Mouse (Mus musculus) cerebellum, adult 2 months (tissue): ENCODE data around the gene Nkapl. TPM values are rescaled to one million over a fixed set of nuclear protein-coding genes. Genes with fewer than 3 reads are reported as not detected.
A peak's percentile ranks its signal among the peaks of the same experiment; 100 is the strongest.
"Not testable (repeated sequence)": the region's sequence is repeated elsewhere in the genome, so short reads cannot be mapped to it uniquely, and the experiment has no call there.

Source experiments
- DNase-seq, 2 experiments: peaks; one replicate each; pipeline ENCODE4 v3.0.0; 2021
- H3K27ac ChIP-seq: fragments of 200-500 bp; 2 replicates; pipeline ENCODE4 v1.5.1; 2012; ENCODE audit warnings: low read length, control low read depth, inconsistent platforms; ENCODE audit not compliant: insufficient read depth
- H3K27me3 ChIP-seq: fragments of 200-500 bp; 2 replicates; pipeline ENCODE4 v1.6.1; 2012; ENCODE audit warnings: inconsistent platforms, mild to moderate bottlenecking, low read length, moderate library complexity; ENCODE audit not compliant: control insufficient read depth, insufficient read depth
- H3K4me1 ChIP-seq: fragments of 200-500 bp; 2 replicates; pipeline ENCODE4 v1.6.1; 2011; ENCODE audit warnings: low read length; ENCODE audit not compliant: control insufficient read depth, insufficient read depth
- H3K4me3 ChIP-seq: fragments of 200-500 bp; replicated peaks from 2 replicates; pipeline ENCODE3; 2011; ENCODE audit warnings: mild to moderate bottlenecking, low read depth, low read length, control low read depth; ENCODE audit not compliant: insufficient read depth
- CTCF ChIP-seq: fragments of 200-500 bp; IDR thresholded peaks from 2 replicates; pipeline ENCODE4 v1.5.1; 2011; ENCODE audit warnings: low read depth, mild to moderate bottlenecking, control low read depth, low read length, moderate library complexity, borderline replicate concordance; ENCODE audit not compliant: insufficient read depth
- POLR2A ChIP-seq: fragments of 200-500 bp; IDR thresholded peaks from 2 replicates; pipeline ENCODE4 v1.6.1; 2011; ENCODE audit warnings: low read length, control low read depth, borderline replicate concordance; ENCODE audit not compliant: insufficient read depth
- WGBS: fragments of 180-500 bp; shearing (Covaris S2); methylation state at CpG from one replicate; pipeline ENCODE4 v1.1.7; 2018; 5-methylcytosine and 5-hydroxymethylcytosine counted together
- polyA plus RNA-seq: library from polyadenylated mRNA; depleted of rRNA; stranded (reverse); fragments of >200 nt; gene quantifications from 2 replicates; pipeline ENCODE4 v1.2.3, GENCODE M21; 2012; rRNA removed

The Nkapl gene
- polyA plus RNA-seq: 0.44 and 0.54 TPM in 2 replicates

- H3K27me3 ChIP-seq: no peaks in the 10 kb centered on the region; the same call in 1 of the 2 replicates
- H3K4me3 ChIP-seq: peak within 1 kb of the TSS; percentile 93
- peak; percentile 87 to 90 for DNase-seq
- under 1% methylated on average over 54 of the region's 54 CpGs for WGBS
- H3K27ac ChIP-seq: peak within 1 kb of the TSS; percentile 54; the same call in 1 of the 2 replicates
- no peaks in the 10 kb centered on the region for H3K4me1 ChIP-seq
- TF ChIP-seq POLR2A (peak; percentile 91; the same call in 1 of the 2 replicates), CTCF (no peak)
These were observed at the start of gene Nkapl for GRCm38 (mm10) chr13:21468061-21469019. Gene Nkapl, minus strand, starts transcription at chr13:21468509.

DNA sequence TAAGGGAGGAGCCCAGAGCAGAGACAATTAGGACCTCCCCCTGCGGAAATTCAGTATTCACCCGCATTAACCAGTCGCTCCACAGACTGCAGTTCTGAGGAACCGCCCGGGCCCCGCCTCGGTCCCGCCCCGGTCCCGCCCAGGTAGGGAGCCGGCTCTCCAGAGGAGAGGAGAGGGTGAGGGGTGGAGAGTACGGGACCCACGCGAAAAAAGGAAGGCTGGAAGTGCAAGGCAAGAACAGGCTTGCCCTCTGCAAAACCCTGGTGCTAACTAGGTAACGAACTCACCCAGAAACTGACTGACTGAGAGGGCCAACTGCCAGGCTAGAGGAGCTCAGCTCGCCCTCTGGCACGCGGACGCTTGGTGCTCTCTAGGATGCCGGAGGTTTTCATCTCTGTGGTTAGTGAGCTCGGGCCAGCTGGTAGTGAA, 37.9 kb upstream of the Nkapl start:
- peak; percentile 86 to 87 for DNase-seq
- TF ChIP-seq POLR2A (peak; percentile 78; the same call in 1 of the 2 replicates), CTCF (no peak)
- H3K4me1 ChIP-seq: no peaks in the 10 kb centered on the region
- under 1% methylated on average over 21 of the region's 21 CpGs for WGBS
- peak overlapping the region; percentile 81 for H3K27ac ChIP-seq
- H3K27me3 ChIP-seq: no peaks in the 10 kb centered on the region
- peak overlapping the region; percentile 95 for H3K4me3 ChIP-seq

DNA sequence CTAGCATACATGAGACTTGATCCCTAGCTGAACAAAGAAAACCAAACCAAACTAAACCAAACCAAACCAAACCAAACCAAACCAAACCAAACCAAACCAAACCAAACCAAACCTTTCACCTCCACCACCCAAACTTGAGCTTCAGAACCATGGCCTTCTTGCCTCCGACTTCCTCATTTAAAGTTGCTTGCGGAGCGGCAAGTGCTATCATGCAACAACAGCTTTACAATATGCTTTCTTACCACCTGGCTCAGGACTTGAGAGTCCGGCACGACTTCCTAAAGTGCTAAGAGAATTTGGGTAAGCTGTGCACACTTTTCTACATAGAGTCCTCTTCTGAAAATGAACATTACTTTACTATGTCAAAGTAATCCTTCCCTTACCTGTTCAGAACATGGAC, 34.0 kb upstream of the Nkapl start:
- H3K27me3 ChIP-seq: no peaks in the 10 kb centered on the region
- WGBS: 88% methylated on average over 5 of the region's 5 CpGs
- H3K27ac ChIP-seq: no peak overlapping the region
- DNase-seq: no peak
- TF ChIP-seq CTCF (no peak), POLR2A (no peak)
- no peaks in the 10 kb centered on the region for H3K4me1 ChIP-seq
- no peak overlapping the region for H3K4me3 ChIP-seq

GRCm38 (mm10) chr13:21501182-21501581, 32.9 kb upstream of the Nkapl start, which contains the start of gene Gm11273:
Gene Gm11273, minus strand, starts transcription at chr13:21501418.
- H3K27ac ChIP-seq, DNase-seq, H3K4me1 ChIP-seq, H3K4me3 ChIP-seq, H3K27me3 ChIP-seq: not testable (repeated sequence)
- 88% methylated on average over 17 of the region's 17 CpGs for WGBS

GRCm38 (mm10) chr13:21495080-21495479, 26.8 kb upstream of the Nkapl start, which contains the start of gene AK157302:
Gene AK157302, plus strand, starts transcription at chr13:21495223.
- no peaks in the 10 kb centered on the region for H3K4me1 ChIP-seq
- H3K27me3 ChIP-seq: no peaks in the 10 kb centered on the region
- 94% methylated on average over 21 of the region's 21 CpGs for WGBS
- no peak within 1 kb of the TSS for H3K27ac ChIP-seq
- DNase-seq: peak in 1 of 2 experiments; percentile 18
- TF ChIP-seq CTCF (no peak), POLR2A (no peak)
- no peak within 1 kb of the TSS for H3K4me3 ChIP-seq

DNA sequence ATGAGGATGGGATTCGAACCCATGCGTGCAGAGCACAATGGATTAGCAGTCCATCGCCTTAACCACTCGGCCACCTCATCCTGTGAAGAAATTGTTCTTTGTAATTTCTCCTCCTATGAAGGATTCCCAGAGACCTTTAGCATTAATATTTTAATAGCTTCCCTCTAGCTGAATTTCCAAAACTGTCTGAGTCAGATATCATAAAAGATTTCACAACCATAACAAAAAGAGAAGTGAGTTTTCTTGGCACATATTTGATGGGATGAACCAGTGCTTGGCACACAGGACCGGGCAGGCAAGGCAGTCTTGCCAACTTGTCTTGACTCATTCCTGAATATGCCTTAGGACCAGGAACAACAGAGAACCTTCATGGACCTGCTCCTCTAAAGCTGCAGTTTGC, 24.5 kb upstream of the Nkapl start:
- Histone ChIP-seq H3K4me1 (no peaks in the 10 kb centered on the region), H3K4me3 (no peak overlapping the region), H3K27me3 (no peaks in the 10 kb centered on the region), H3K27ac (no peak overlapping the region)
- 87% methylated on average over 5 of the region's 5 CpGs for WGBS
- no peak for TF ChIP-seq CTCF
- TF ChIP-seq POLR2A: no peak
- no peak for DNase-seq

DNA sequence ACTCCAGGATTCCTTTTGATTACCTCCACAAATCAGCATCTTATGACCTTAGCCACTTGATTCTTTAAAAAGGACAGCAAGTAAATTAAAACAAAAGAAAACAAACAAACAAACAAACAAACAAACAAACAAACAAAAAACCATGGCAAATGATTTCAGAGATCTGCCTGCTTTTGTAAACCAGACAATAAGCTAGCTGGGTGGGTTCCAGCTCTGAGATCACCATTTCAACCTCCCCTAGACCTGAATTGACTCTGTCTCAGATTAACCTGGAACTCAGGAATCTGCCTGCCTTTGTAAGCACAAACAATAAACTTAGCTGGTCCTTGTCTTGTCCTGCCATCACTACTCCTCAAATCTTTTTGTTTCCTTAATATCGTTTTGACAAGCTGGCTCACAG, 18.6 kb upstream of the Nkapl start:
- Histone ChIP-seq H3K4me3 (no peak overlapping the region), H3K27me3 (no peaks in the 10 kb centered on the region), H3K4me1 (no peaks in the 10 kb centered on the region), H3K27ac (no peak overlapping the region)
- DNase-seq: no peak
- WGBS: 80% methylated on average over 1 of the region's 1 CpGs
- TF ChIP-seq POLR2A (no peak), CTCF (no peak)
